Mouse (Mus musculus): ENCODE measurements around the gene Chchd5. TPM values are rescaled to one million over a fixed set of nuclear protein-coding genes. Genes with fewer than 3 reads are reported as not detected.

Chchd5 gene
- 10 to 100 TPM; 12.4 to 12.5 TPM for total RNA-seq (2021)

GRCm38 (mm10) chr2:129129412-129129929 is at the start of gene Chchd5:
Gene Chchd5 (plus strand): TSS chr2:129129700.
- intact Hi-C loops (cut with DNase I): loop anchor here (1.0 to 2.0 kb wide), 2 partner anchors 28 to 69 kb away; partner anchors contain the start of gene Slc20a1
- DNase-seq: peak; percentile 82 to 87

- intact Hi-C loops (cut with DNase I): loop anchor here (5.0 kb wide), 1 partner anchor 74 kb away; no protein-coding TSS in a partner anchor
- no peak for DNase-seq
Observed at GRCm38 (mm10) chr2:129081097-129081496, 48.4 kb upstream of the Chchd5 start.

DNA sequence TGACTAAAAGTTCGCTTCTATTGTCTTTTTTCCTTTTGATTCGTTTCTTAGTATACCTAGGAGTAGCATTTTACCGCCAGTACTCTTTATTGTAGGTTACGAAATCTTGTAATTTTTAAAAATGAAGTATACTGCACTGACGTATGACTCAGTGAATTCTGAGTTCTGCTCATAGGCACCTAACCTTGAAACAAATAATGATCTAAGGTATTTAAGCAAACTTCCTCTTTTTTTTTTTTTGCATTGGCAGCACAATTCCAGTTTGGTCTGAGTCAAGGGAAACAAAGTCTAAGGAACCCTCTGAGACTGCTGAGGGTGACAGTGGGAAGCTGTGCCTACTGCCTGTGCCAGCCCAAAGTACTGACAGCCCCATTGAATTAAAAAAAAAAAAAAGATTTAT is 46.0 kb upstream of the Chchd5 start:
- DNase-seq: no peak
- intact Hi-C loops (cut with DNase I): loop anchor here (5.0 kb wide), 1 partner anchor 76 kb away; no protein-coding TSS in a partner anchor

GRCm38 (mm10) chr2:129084959-129085358 is 44.5 kb upstream of the Chchd5 start:
- DNase-seq: peak in 1 of 2 experiments; percentile 43
- intact Hi-C loops (cut with DNase I): loop anchor here (1.0 to 5.0 kb wide), 3 partner anchors 78 to 172 kb away; no protein-coding TSS in a partner anchor

- intact Hi-C loops (cut with DNase I): loop anchor here (5.0 kb wide), 1 partner anchor 170 kb away; no protein-coding TSS in a partner anchor
- DNase-seq: no peak
Observed at GRCm38 (mm10) chr2:129087520-129087919, 42.0 kb upstream of the Chchd5 start.

GRCm38 (mm10) chr2:129090370-129090769 is 39.1 kb upstream of the Chchd5 start:
- intact Hi-C loops (cut with DNase I): no loop called here
- DNase-seq: no peak

DNA sequence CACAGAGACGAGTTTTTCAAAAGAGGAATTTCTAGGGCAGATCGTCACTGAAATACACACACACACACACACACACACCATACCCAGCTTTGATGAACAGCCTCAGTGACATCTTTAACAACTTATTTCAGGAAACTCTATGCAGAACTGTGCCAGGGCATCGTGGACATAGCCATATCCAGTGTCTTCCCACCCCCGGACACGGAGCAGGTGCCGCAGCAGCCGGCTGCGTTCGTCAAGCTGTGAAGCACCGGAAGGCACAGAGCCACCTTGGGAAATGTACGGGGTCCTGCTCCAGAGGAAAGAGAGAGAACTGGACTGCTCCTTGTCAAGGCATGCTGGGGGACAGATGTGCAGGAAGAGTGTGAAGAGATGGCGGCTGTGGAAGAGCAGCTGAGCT is 36.7 kb upstream of the Chchd5 start:
- intact Hi-C loops (cut with DNase I): no loop called here
- DNase-seq: no peak

GRCm38 (mm10) chr2:129093926-129094724 is 35.4 kb upstream of the Chchd5 start:
- intact Hi-C loops (cut with DNase I): no loop called here

GRCm38 (mm10) chr2:129100784-129101310 is 28.7 kb upstream of the Chchd5 start, which contains the start of gene Polr1b:
Gene Polr1b (plus strand): TSS chr2:129100995.
- intact Hi-C loops (cut with DNase I): loop anchor here (1.0 kb wide), 1 partner anchor 28 kb away; the partner anchor contains the start of gene Chchd5
- DNase-seq: peak; percentile 87 to 88

More at GRCm38 (mm10) chr2:129093926-129094724, 35.4 kb upstream of the Chchd5 start:
- no peak for DNase-seq

- intact Hi-C loops (cut with DNase I): no loop called here
- DNase-seq: no peak
Observed at GRCm38 (mm10) chr2:129112924-129113323, 16.6 kb upstream of the Chchd5 start.

DNA sequence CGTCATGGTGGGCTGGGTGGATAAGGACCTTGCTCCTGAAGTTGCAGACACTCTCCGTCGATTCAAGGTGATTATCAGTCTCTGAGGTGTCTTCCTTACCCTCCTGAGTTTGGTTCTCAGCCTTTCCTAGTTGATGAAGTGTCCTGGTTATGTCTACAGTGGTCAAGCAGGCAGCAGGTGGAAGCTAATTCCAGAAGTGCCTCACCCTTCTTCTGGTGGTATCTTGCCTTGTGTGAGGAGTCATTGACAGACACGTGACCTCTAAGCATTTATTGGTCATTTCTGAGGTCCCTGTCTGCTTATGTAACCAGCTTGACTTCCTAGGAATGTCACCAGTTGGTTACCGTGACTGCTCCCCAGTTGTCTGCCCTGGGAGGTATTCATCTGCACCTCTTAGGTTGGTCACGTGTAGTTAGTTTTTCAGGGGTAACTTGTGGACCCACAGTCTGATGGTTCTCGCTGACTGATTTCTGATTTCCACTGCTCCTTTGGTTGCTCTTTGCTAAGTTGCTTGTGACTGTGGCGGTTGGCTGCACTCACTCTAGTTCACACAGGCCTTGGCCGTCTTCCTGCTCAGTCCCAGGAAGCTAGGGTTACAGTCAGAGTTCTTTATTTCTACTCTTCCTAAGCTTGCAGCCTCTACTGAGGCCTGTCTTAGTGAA is 13.7 kb upstream of the Chchd5 start:
- DNase-seq: no peak

DNA sequence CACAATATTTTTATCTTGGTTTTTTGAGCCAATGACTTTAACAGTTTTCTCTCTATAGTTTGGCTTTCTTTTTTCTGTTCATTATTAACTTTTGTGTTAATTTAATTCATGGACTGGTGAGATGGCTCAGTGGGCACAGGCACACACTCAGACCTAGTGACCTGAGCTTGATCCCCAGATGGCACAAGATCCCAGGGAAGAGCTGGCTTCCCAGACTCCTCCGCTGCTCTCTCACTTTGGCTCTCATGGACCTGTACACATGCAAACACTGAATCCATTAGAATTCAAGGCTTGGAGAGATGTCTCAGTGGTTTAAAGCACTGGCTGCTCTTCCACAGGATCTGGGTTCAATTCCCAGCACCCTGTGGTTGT is 13.1 kb upstream of the Chchd5 start:
- intact Hi-C loops (cut with DNase I): no loop called here
- no peak for DNase-seq

More for the DNA sequence above, 13.7 kb upstream of the Chchd5 start:
- intact Hi-C loops (cut with DNase I): no loop called here

DNA sequence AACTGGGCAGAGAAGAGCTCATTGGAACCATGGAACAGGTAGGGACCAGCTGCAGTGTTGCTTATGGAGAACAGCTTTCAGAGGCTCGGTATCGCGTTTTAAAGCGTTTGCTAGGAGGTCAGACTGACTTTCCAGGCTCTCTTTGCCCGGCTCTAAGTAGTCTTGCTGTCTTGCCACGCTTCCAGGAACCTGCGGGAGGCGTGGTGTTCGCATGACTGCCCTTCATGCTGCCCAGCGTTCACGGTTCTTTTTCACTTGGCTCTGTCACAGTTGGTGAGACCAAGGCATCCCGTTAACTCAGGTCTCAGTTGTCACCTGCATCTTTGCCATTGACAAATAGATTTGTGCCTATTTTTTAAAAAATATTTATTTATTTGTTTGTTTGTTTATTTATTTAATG is 11.4 kb upstream of the Chchd5 start:
- intact Hi-C loops (cut with DNase I): no loop called here
- no peak for DNase-seq

DNA sequence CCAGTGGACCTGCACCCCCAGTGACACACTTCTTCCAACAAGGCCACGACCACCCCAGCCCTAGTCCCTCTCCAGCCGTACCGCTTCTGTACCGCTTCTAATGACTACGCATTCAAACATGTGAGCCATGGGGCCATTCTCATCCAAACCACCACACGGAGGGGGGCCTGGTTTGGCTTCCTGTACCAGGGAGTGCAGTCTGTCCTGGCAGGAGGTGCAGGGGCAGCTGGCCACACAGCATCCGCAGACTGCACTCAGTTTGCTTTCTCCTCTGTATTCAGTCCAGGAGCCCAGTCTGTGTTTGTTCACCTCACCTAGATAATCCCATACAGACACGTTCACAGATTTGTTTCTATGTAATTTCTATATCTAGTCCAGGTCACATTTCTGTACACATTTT is 7.5 kb upstream of the Chchd5 start:
- DNase-seq: no peak
- intact Hi-C loops (cut with DNase I): no loop called here

GRCm38 (mm10) chr2:129129987-129130545 is 566 bp downstream of the Chchd5 start:
- DNase-seq: peak in 1 of 2 experiments; percentile 24
- intact Hi-C loops (cut with DNase I): loop anchor here (1.0 to 2.0 kb wide), 2 partner anchors 29 to 69 kb away; partner anchors contain the start of gene Slc20a1

DNA sequence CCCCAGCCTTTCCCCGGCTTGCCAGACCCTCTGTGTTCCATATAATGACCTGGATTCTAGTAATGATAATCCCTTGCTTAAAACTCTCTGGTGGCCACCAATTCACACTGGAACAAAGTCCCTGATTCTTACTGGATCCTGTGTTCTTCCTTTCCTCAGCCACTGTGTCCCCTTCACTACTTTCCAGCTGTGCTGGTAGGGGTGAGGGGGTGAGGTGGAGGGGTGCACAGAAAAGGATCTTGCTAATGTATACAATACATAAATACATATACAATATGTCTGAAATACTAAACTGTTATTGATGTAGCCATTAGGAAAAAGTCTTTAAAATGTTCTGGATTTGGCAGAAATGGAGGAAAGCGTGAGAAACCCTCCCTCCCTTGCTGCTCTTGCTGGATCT is 1.3 kb downstream of the Chchd5 start:
- intact Hi-C loops (cut with DNase I): no loop called here
- DNase-seq: no peak

- intact Hi-C loops (cut with DNase I): no loop called here
- DNase-seq: no peak
Observed at GRCm38 (mm10) chr2:129132231-129132630, 2.7 kb downstream of the Chchd5 start.

- no peak for DNase-seq
- intact Hi-C loops (cut with DNase I): no loop called here
Observed at GRCm38 (mm10) chr2:129133006-129133805, 3.7 kb downstream of the Chchd5 start.

- intact Hi-C loops (cut with DNase I): no loop called here
- DNase-seq: no peak
Observed at GRCm38 (mm10) chr2:129139906-129140305, 10.4 kb downstream of the Chchd5 start.

DNA sequence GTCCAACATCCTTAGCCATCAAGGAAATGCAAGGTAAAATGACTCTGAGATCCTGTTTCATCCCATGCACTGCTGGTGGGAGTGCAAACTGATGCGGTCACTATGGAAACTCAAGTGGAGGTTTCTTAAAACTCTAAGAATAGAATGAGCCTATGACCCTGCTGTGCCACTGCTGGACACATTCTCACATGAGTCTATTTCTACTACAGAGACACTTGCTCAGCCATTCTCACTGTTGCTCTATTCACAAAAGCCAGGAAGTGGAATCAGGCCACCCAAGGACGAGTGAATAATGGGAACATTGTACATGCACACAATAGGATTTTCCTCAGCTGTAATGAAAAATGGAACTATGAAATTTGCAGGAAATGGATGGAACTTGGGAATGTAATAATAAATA is 19.3 kb downstream of the Chchd5 start:
- no peak for DNase-seq
- intact Hi-C loops (cut with DNase I): no loop called here

All from heart, postnatal 36 days (tissue).